Mouse (Mus musculus): ENCODE results near the gene Gnai3. TPM values are rescaled to one million over a fixed set of nuclear protein-coding genes. Genes with fewer than 3 reads are reported as not detected.

The Gnai3 gene
- polyA plus RNA-seq (2016; fragmentation: Nextera tagmentation; extraction: Ambion mirVana), result 202 and 207 TPM in 2 replicates

GRCm38 (mm10) chr3:108145534-108146445 lies at the start of gene Gnai3:
TSS of gene Gnai3 (minus strand) at chr3:108146146.
- Histone ChIP-seq H3K9me3 (no peaks in the 10 kb centered on the region), H3K27ac (peak within 1 kb of the TSS; percentile 95), H3K4me1 (peaks cover 34% of the 10 kb centered on the region), H3K36me3 (replicated peaks) (peaks cover 6% of the 10 kb centered on the region; the same call in 1 of the 2 replicates), H3K4me3 (peak within 1 kb of the TSS; percentile 83), H3K27me3 (ENCODE audit: poor library complexity, severe bottlenecking) (no peaks in the 10 kb centered on the region)
- peak; percentile 97 for DNase-seq (ENCODE audit: extremely low spot score, low spot score)
- WGBS, result under 1% methylated on average over 63 of the region's 63 CpGs

DNA sequence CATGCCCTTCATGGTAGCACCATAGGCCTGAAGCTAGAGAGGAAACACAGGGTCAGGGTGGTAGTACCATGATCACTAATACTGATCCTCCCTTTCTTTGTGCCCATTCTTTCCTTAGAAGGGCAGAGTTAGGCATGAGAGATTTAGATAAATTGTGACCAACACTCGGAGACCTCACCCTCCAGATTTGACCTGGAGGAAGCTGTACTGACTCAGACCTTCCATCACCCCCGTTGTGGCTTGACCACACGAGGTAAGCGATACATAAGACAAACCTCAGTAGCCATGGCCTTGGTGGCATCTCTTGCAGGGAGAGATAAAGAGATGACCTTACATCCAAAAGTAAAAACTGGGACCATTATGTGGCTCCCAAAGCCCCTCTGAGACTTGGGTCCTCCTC lies 49.3 kb upstream of the Gnai3 start:
- H3K27ac ChIP-seq, result no peak overlapping the region

GRCm38 (mm10) chr3:108193686-108194085 lies 47.7 kb upstream of the Gnai3 start:
- peaks cover 14% of the 10 kb centered on the region for H3K36me3 ChIP-seq (replicated peaks)
- peaks cover under 1% of the 10 kb centered on the region; the same call in 1 of the 2 replicates for H3K27me3 ChIP-seq (ENCODE audit: poor library complexity, severe bottlenecking)
- no peaks in the 10 kb centered on the region for H3K9me3 ChIP-seq
- WGBS, result 88% methylated on average over 4 of the region's 4 CpGs
- H3K4me1 ChIP-seq, result peaks cover 26% of the 10 kb centered on the region
- no peak overlapping the region for H3K4me3 ChIP-seq
- DNase-seq (ENCODE audit: extremely low spot score, low spot score), result no peak
- H3K27ac ChIP-seq, result no peak overlapping the region

More for the DNA sequence above, 49.3 kb upstream of the Gnai3 start:
- DNase-seq (ENCODE audit: extremely low spot score, low spot score), result no peak
- Histone ChIP-seq H3K4me1 (peaks cover 33% of the 10 kb centered on the region), H3K9me3 (no peaks in the 10 kb centered on the region), H3K4me3 (no peak overlapping the region), H3K36me3 (replicated peaks) (peaks cover 17% of the 10 kb centered on the region), H3K27me3 (ENCODE audit: poor library complexity, severe bottlenecking) (no peaks in the 10 kb centered on the region)
- WGBS, result 88% methylated on average over 4 of the region's 4 CpGs

DNA sequence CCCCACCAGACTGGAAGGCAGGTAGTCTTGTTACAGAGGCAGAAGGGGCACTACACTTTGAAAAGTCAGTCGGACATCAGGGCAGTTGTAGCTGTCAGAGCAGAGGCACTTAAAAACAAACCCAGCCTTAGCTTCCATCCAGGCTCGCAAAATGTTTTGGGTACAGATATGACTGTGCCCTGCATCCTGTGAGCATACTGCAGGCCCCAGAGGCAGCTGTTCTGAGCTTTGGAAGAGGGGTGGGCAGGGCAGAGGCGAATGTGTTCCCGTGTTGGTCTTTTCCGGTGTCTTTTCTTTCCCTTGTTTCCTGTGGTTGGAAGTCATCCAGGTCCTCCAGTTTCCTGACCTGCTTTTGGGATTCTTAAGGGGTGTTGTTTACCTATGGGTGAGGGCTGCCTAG lies 44.0 kb upstream of the Gnai3 start:
- peaks cover 30% of the 10 kb centered on the region for H3K4me1 ChIP-seq
- 81% methylated on average over 5 of the region's 5 CpGs for WGBS
- no peak for DNase-seq (ENCODE audit: extremely low spot score, low spot score)

GRCm38 (mm10) chr3:108188716-108189490 lies 43.0 kb upstream of the Gnai3 start:
- H3K36me3 ChIP-seq (replicated peaks), result peaks cover 16% of the 10 kb centered on the region
- H3K27me3 ChIP-seq (ENCODE audit: poor library complexity, severe bottlenecking), result peaks cover 38% of the 10 kb centered on the region
- H3K27ac ChIP-seq, result no peak overlapping the region
- H3K4me3 ChIP-seq, result no peak overlapping the region
- peaks cover 30% of the 10 kb centered on the region for H3K4me1 ChIP-seq
- H3K9me3 ChIP-seq, result no peaks in the 10 kb centered on the region
- DNase-seq (ENCODE audit: extremely low spot score, low spot score), result no peak
- 76% methylated on average over 9 of the region's 9 CpGs for WGBS

More for the DNA sequence above, 44.0 kb upstream of the Gnai3 start:
- H3K36me3 ChIP-seq (replicated peaks), result peaks cover 16% of the 10 kb centered on the region
- no peaks in the 10 kb centered on the region for H3K9me3 ChIP-seq
- H3K27ac ChIP-seq, result no peak overlapping the region
- H3K27me3 ChIP-seq (ENCODE audit: poor library complexity, severe bottlenecking), result peaks cover 31% of the 10 kb centered on the region
- H3K4me3 ChIP-seq, result no peak overlapping the region

- Histone ChIP-seq H3K9me3 (no peaks in the 10 kb centered on the region), H3K4me1 (peaks cover 30% of the 10 kb centered on the region), H3K36me3 (replicated peaks) (peaks cover 16% of the 10 kb centered on the region), H3K27ac (no peak overlapping the region; the same call in 1 of the 2 replicates), H3K4me3 (peak overlapping the region; percentile 88), H3K27me3 (ENCODE audit: poor library complexity, severe bottlenecking) (peaks cover 38% of the 10 kb centered on the region)
- WGBS, result 63% methylated on average over 20 of the region's 20 CpGs
- no peak for DNase-seq (ENCODE audit: extremely low spot score, low spot score)
Observed at GRCm38 (mm10) chr3:108187111-108187795, 41.3 kb upstream of the Gnai3 start.

DNA sequence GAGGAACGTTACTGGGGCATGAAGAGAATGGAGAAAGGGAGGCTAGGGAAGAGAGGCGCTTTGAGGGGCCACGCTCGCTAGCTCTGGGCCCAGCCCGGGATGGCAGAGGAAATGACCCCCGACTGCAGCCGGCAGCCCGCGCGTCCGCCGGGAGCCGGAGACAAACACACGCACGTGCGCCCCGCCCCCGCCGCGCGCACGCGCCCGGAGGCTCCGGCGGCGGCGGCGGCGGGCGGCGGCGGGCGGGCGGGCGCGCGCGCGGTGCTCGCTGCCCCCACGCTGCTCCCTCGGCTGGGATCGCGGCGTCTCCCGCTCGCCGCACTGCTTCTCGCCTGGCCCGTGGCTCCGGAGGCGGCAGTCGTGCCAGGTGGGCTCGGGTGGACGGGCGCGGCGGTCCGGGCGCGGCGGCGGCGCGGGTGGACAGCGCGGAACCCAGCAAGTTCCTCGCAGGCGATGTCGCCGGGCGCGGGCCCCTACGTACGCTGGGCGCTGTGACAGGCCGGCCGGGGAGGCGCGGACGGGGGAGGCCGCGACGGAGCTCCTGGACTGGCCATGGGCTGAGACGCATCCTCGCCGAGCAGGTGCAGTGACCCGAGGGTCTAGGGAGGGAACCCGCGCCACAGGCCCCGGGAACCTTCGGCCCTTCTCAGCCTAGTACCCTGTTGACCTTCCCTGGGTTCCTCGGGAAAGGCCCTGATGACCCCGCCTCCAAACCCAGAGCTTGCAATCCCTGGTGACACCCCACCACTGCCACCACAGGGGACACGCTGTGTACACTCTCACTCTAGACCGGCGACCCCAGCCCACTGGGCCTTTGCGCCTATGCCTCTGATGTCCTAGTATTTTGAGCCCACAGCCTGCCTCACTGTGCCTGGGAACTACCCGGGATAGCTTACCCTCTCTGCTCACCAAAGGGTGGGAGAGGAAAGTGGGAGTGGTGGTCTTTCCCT lies 40.4 kb upstream of the Gnai3 start, which contains the start of gene Amigo1:
Gene Amigo1 (plus strand): TSS at position 238 of the 950 bp plus-strand sequence.
- no peaks in the 10 kb centered on the region for H3K9me3 ChIP-seq
- H3K27me3 ChIP-seq (ENCODE audit: poor library complexity, severe bottlenecking), result peaks cover 38% of the 10 kb centered on the region
- WGBS, result 1% methylated on average over 100 of the region's 100 CpGs
- DNase-seq (ENCODE audit: extremely low spot score, low spot score), result no peak
- peak within 1 kb of the TSS; percentile 88 for H3K4me3 ChIP-seq
- H3K4me1 ChIP-seq, result peaks cover 30% of the 10 kb centered on the region
- peak within 1 kb of the TSS; percentile 87 for H3K27ac ChIP-seq
- H3K36me3 ChIP-seq (replicated peaks), result peaks cover 16% of the 10 kb centered on the region

DNA sequence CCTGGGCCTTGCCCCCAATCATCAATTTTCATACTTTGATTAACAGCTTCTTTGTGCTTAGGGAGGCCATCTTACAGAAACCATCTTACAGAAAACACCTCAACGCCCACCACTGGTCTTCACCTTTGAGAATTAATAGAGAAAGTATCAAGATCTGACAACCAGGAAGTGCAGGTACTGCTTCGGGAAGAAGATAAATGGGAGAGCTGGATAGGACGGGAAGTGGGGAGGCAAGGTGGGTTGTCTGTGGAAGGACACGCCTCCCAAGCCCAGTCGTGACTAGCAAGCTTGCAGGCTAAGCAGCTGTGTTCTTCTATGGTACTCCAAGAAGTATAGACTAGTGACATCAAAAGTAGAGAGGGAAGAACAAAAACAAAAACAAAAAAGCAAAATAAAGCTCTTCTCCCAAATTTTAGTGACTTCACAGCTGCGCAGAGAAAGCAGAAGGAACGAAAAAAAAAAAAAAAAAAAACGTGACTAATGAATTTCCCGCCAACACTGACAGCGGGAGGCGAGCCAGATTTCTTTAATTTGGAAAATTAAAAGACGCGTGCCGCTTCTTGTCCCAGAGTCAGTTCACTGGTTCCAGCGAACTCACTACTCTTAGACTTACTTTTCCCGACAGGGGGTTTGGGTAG lies 39.6 kb upstream of the Gnai3 start:
- Histone ChIP-seq H3K27ac (peak overlapping the region; percentile 57; the same call in 1 of the 2 replicates), H3K4me3 (peak overlapping the region; percentile 88), H3K27me3 (ENCODE audit: poor library complexity, severe bottlenecking) (peaks cover 38% of the 10 kb centered on the region), H3K9me3 (no peaks in the 10 kb centered on the region), H3K36me3 (replicated peaks) (peaks cover 16% of the 10 kb centered on the region), H3K4me1 (peaks cover 30% of the 10 kb centered on the region)
- WGBS, result 3% methylated on average over 16 of the region's 16 CpGs
- DNase-seq (ENCODE audit: extremely low spot score, low spot score), result no peak

- no peak overlapping the region for H3K27ac ChIP-seq
- no peaks in the 10 kb centered on the region for H3K9me3 ChIP-seq
- H3K36me3 ChIP-seq (replicated peaks), result peaks cover 11% of the 10 kb centered on the region
- peaks cover 38% of the 10 kb centered on the region for H3K27me3 ChIP-seq (ENCODE audit: poor library complexity, severe bottlenecking)
- 85% methylated on average over 3 of the region's 3 CpGs for WGBS
- no peak for DNase-seq (ENCODE audit: extremely low spot score, low spot score)
- no peak overlapping the region for H3K4me3 ChIP-seq
- peaks cover 26% of the 10 kb centered on the region for H3K4me1 ChIP-seq
Observed at GRCm38 (mm10) chr3:108184742-108185141, 38.8 kb upstream of the Gnai3 start.

DNA sequence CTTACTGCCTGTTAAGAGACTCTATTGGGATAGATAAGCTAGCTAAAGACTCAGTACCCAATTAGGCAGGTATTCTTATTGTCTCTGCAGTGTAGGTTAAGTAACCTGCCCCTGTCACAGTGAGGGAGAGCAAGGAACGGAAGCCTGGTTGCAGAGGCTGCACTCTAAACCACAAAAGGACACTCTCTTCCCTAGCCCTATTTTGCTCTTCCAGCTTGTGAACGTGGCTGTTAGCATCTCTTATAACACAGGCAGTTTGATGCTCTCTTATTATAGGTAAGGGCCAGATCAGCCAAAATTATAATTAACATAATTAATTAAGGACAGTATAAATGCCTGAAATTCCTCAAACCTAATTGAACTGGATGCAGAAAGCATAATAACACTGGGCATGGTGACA lies 34.6 kb upstream of the Gnai3 start:
- no peak for DNase-seq (ENCODE audit: extremely low spot score, low spot score)
- no peak overlapping the region for H3K27ac ChIP-seq
- H3K36me3 ChIP-seq (replicated peaks), result no peaks in the 10 kb centered on the region
- H3K9me3 ChIP-seq, result no peaks in the 10 kb centered on the region
- 46% methylated on average over 2 of the region's 2 CpGs for WGBS
- H3K4me1 ChIP-seq, result peaks cover 9% of the 10 kb centered on the region
- peaks cover 13% of the 10 kb centered on the region for H3K27me3 ChIP-seq (ENCODE audit: poor library complexity, severe bottlenecking)
- no peak overlapping the region for H3K4me3 ChIP-seq
